Mouse (Mus musculus) spleen, adult 2 months (tissue): Measurements from ENCODE around the gene Lsp1. TPM values are rescaled to one million over a fixed set of nuclear protein-coding genes. Genes with fewer than 3 reads are reported as not detected.

ENCODE experiments used
- DNase-seq, 2 experiments: peaks; one replicate each; pipeline versions ENCODE4 v3.0.0 to v3.0.0-alpha.2; 2012 to 2021; ENCODE audit warnings: low spot score in 2 of 2, low read depth in 1 of 2
- H3K27ac ChIP-seq: fragments of 200-500 bp; 2 replicates; pipeline ENCODE4 v1.5.1; 2012; ENCODE audit warnings: low read length, inconsistent platforms; ENCODE audit not compliant: insufficient read depth
- H3K27me3 ChIP-seq: fragments of 200-500 bp; 2 replicates; pipeline ENCODE4 v1.6.1; 2012; ENCODE audit warnings: mild to moderate bottlenecking, moderate library complexity, low read length, inconsistent platforms; ENCODE audit not compliant: control insufficient read depth, insufficient read depth
- H3K36me3 ChIP-seq: fragments of 200-500 bp; 2 replicates; pipeline ENCODE4 v1.6.1; 2012; ENCODE audit warnings: mild to moderate bottlenecking, low read length, inconsistent platforms; ENCODE audit not compliant: control insufficient read depth, insufficient read depth
- H3K4me1 ChIP-seq: fragments of 200-500 bp; 2 replicates; pipeline ENCODE4 v1.6.1; 2011; ENCODE audit warnings: inconsistent platforms; ENCODE audit not compliant: control insufficient read depth, insufficient read depth, insufficient read length
- H3K4me3 ChIP-seq: fragments of 200-500 bp; 2 replicates; pipeline ENCODE4 v1.5.1; 2011; ENCODE audit warnings: mild to moderate bottlenecking, inconsistent platforms; ENCODE audit not compliant: insufficient read depth, insufficient read length; ENCODE audit errors: extremely low read depth
- CTCF ChIP-seq: fragments of 200-500 bp; IDR thresholded peaks from 2 replicates; pipeline ENCODE4 v1.5.1; 2011; ENCODE audit warnings: mild to moderate bottlenecking, inconsistent platforms; ENCODE audit not compliant: insufficient read depth, insufficient read length, insufficient replicate concordance; ENCODE audit errors: extremely low read depth
- POLR2A ChIP-seq: fragments of 200-500 bp; IDR thresholded peaks from 2 replicates; pipeline ENCODE4 v1.6.1; 2011; ENCODE audit warnings: low read depth, low read length, inconsistent platforms
- WGBS: fragments of 180-500 bp; shearing (Covaris S2); methylation state at CpG from one replicate; pipeline ENCODE4 v1.1.7; 2018; 5-methylcytosine and 5-hydroxymethylcytosine counted together
- polyA plus RNA-seq: library from polyadenylated mRNA; depleted of rRNA; stranded (reverse); fragments of >200 nt; gene quantifications from 2 replicates; pipeline ENCODE4 v1.2.3, GENCODE M21; 2012

Lsp1 gene
- polyA plus RNA-seq, 1 experiment: 368 TPM

GRCm38 (mm10) chr7:142484780-142485179 is 24.2 kb downstream of the Lsp1 start:
- DNase-seq: no peak
- Histone ChIP-seq H3K4me1 (no peaks in the 10 kb centered on the region; the same call in 1 of the 2 replicates), H3K27me3 (no peaks in the 10 kb centered on the region), H3K36me3 (peaks cover 55% of the 10 kb centered on the region), H3K4me3 (no peak overlapping the region), H3K27ac (no peak overlapping the region)
- 86% methylated on average over 12 of the region's 12 CpGs for WGBS
- TF ChIP-seq CTCF: no peak
- no peak for TF ChIP-seq POLR2A

GRCm38 (mm10) chr7:142486751-142487162 is 26.1 kb downstream of the Lsp1 start:
- WGBS: 86% methylated on average over 8 of the region's 8 CpGs
- Histone ChIP-seq H3K36me3 (peaks cover 69% of the 10 kb centered on the region), H3K27me3 (no peaks in the 10 kb centered on the region), H3K27ac (no peak overlapping the region), H3K4me3 (no peak overlapping the region), H3K4me1 (no peaks in the 10 kb centered on the region; the same call in 1 of the 2 replicates)
- DNase-seq: no peak
- no peak for TF ChIP-seq CTCF

DNA sequence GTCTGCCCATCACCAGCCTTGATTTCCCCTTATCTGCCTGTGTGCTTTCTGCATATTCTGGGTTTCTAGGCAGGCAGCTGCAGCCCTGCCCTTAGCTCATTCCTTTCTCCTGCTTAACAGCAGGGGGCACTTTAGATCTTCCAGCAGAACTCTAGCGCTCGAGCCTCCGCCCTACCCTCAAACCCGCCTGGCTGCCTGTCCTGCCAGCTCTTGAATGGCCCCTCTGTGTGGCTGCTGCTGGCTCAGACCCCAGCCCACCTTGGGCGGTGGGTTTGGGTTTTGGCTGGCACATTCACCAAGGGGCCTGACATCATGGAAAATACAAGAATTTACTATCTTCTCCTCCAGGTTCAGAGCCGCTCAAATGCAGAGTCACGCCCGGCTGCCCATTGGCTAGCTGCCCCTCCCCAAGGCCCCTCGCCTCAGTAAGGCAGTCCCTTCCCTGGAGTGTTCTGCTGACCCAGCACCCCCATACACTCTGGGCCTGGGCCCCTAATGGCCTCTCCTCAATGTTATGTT is 26.8 kb downstream of the Lsp1 start:
- H3K4me1 ChIP-seq: no peaks in the 10 kb centered on the region
- no peaks in the 10 kb centered on the region for H3K27me3 ChIP-seq
- WGBS: 84% methylated on average over 9 of the region's 9 CpGs
- TF ChIP-seq CTCF (no peak), POLR2A (no peak)
- no peak overlapping the region for H3K4me3 ChIP-seq
- peaks cover 76% of the 10 kb centered on the region for H3K36me3 ChIP-seq
- no peak overlapping the region for H3K27ac ChIP-seq
- no peak for DNase-seq

- Histone ChIP-seq H3K4me3 (no peak overlapping the region), H3K4me1 (no peaks in the 10 kb centered on the region), H3K27me3 (no peaks in the 10 kb centered on the region), H3K27ac (no peak overlapping the region), H3K36me3 (peaks cover 82% of the 10 kb centered on the region)
- no peak for DNase-seq
- TF ChIP-seq CTCF: no peak
- TF ChIP-seq POLR2A: no peak
- 80% methylated on average over 3 of the region's 3 CpGs for WGBS
Observed at GRCm38 (mm10) chr7:142488053-142488452, 27.4 kb downstream of the Lsp1 start.

DNA sequence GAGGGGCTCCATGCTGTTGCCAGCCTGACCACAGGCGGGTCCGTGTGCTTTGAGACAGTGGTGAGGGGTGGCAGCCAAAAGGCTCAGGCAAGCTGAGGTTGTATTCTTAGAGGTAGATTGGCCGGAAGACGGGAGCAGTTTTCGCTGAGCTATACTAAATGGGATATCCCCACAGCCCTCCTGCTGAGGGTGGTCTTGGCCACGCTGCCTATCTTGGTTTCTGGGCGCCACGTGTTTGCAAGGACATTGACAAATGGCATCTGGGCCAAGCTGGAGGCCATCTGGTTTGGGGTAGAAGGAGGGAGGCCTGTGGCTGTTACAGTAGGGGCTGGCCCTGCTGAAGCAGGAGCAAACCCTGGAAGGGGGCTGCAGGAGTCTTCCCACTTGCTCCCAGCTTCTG is 32.9 kb downstream of the Lsp1 start:
- no peak overlapping the region for H3K27ac ChIP-seq
- H3K36me3 ChIP-seq: peaks cover 47% of the 10 kb centered on the region
- no peak overlapping the region for H3K4me3 ChIP-seq
- no peaks in the 10 kb centered on the region for H3K4me1 ChIP-seq
- TF ChIP-seq CTCF (no peak), POLR2A (no peak)
- DNase-seq: no peak
- 99% methylated on average over 8 of the region's 8 CpGs for WGBS
- H3K27me3 ChIP-seq: no peaks in the 10 kb centered on the region

DNA sequence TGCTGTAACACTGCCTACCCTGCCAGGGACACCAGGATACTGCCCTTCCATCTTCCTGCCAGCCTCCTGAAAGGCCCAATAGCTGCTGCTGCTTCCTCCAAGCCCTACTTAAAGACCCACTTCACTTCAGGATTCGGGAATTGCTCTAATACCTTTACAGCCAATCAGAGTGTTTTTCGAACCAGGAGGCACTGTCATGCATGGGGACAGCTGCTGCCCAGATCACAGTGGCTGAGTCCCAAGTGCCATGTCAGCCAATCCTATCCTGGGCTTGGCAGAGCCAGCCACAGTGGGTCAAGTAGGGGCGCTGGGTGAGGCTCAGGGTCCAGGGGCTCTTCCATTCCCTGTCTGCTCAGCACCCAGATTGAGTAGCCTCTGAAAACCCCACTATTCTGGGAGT is 35.5 kb downstream of the Lsp1 start:
- Histone ChIP-seq H3K36me3 (peaks cover 25% of the 10 kb centered on the region), H3K27ac (no peak overlapping the region), H3K4me3 (no peak overlapping the region), H3K4me1 (peaks cover 4% of the 10 kb centered on the region; the same call in 1 of the 2 replicates), H3K27me3 (no peaks in the 10 kb centered on the region)
- DNase-seq: no peak
- 87% methylated on average over 3 of the region's 3 CpGs for WGBS
- TF ChIP-seq CTCF (no peak), POLR2A (no peak)

- Histone ChIP-seq H3K36me3 (peaks cover 21% of the 10 kb centered on the region), H3K4me1 (peaks cover 4% of the 10 kb centered on the region; the same call in 1 of the 2 replicates), H3K27me3 (no peaks in the 10 kb centered on the region), H3K27ac (no peak overlapping the region), H3K4me3 (no peak overlapping the region)
- 83% methylated on average over 5 of the region's 5 CpGs for WGBS
- no peak for DNase-seq
- TF ChIP-seq CTCF (peak; percentile 39; the same call in 1 of the 2 replicates), POLR2A (no peak)
Observed at GRCm38 (mm10) chr7:142496800-142497199, 36.2 kb downstream of the Lsp1 start.

- peak; percentile 49; the same call in 1 of the 2 replicates for TF ChIP-seq CTCF
- TF ChIP-seq POLR2A: no peak
- Histone ChIP-seq H3K4me3 (no peak overlapping the region), H3K36me3 (peaks cover 11% of the 10 kb centered on the region), H3K4me1 (peaks cover 4% of the 10 kb centered on the region; the same call in 1 of the 2 replicates), H3K27ac (no peak overlapping the region), H3K27me3 (no peaks in the 10 kb centered on the region)
- DNase-seq: peak in 1 of 2 experiments; percentile 33
- WGBS: 74% methylated on average over 2 of the region's 2 CpGs
Observed at GRCm38 (mm10) chr7:142497775-142498174, 37.2 kb downstream of the Lsp1 start.
